Mouse (Mus musculus) olfactory bulb, adult 2 months (tissue): ENCODE data around the gene H13. TPM values are rescaled to one million over a fixed set of nuclear protein-coding genes. Genes with fewer than 3 reads are reported as not detected.
A peak's percentile ranks its signal among the peaks of the same experiment; 100 is the strongest.

Source experiments
- H3K27ac ChIP-seq: fragments of 200-500 bp; 2 replicates; pipeline ENCODE4 v1.5.1; 2012; ENCODE audit warnings: low read depth, low read length; ENCODE audit not compliant: insufficient read depth
- H3K4me1 ChIP-seq: fragments of 200-500 bp; 2 replicates; pipeline ENCODE4 v1.6.1; 2012; ENCODE audit warnings: low read length; ENCODE audit not compliant: control insufficient read depth, insufficient read depth
- H3K4me3 ChIP-seq: fragments of 200-500 bp; 2 replicates; pipeline ENCODE4 v1.5.1; 2012; ENCODE audit warnings: mild to moderate bottlenecking, low read depth, low read length, moderate library complexity; ENCODE audit not compliant: insufficient read depth
- CTCF ChIP-seq: fragments of 200-500 bp; IDR thresholded peaks from 2 replicates; pipeline ENCODE4 v1.5.1; 2012; ENCODE audit warnings: low read depth, mild to moderate bottlenecking, low read length, moderate library complexity; ENCODE audit not compliant: insufficient read depth
- POLR2A ChIP-seq: fragments of 200-500 bp; IDR thresholded peaks from 2 replicates; pipeline ENCODE4 v1.6.1; 2012; ENCODE audit warnings: mild to moderate bottlenecking, low read depth, low read length, moderate library complexity; ENCODE audit not compliant: insufficient read depth
- WGBS: fragments of 180-500 bp; shearing (Covaris S2); methylation state at CpG from one replicate; pipeline ENCODE4 v1.1.7; 2018; 5-methylcytosine and 5-hydroxymethylcytosine counted together
- polyA plus RNA-seq: library from polyadenylated mRNA; stranded (reverse); fragments of >200 nt; gene quantifications from 2 replicates; pipeline ENCODE4 v1.2.4, GENCODE M21; 2012; ENCODE audit warnings: low replicate concordance; ENCODE audit not compliant: missing spikeins, insufficient read depth, insufficient read length

H13 gene
- polyA plus RNA-seq, 1 experiment: not detected

DNA sequence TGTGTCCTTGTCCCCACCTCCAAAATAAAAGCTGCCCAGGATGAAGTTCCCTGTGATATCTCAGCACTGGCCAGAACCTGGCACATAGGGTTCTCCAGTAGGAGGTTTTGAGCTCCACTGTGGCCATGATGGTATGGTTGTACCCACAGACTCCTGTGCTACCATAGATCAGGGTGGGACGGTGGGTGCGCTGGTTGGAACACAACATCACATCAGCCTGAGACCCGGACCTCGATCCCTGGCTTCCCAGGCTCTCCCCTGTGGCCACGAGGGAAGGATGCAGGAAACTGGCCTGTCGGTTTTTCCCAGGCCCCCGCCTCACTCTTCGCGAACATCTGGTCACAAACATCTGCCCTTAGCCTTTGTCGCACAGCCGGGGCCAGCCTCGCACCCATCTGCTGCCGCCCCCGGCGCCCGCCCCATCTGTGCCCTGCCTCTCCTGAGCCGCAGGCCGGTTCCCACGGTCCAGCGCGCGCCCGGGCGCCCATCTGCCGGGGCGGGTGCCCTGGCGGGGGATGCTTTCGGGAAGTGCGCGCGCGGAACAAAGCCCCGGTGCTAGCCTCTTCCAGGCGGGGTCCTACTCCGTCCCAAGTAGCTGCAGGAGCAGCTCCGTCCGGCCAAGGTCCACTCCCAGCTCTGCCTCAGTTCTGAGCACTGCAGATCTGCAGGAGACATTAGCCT, 54.5 kb downstream of the H13 start:
- Histone ChIP-seq H3K4me1 (peaks cover 5% of the 10 kb centered on the region; the same call in 1 of the 2 replicates), H3K27ac (no peak overlapping the region), H3K4me3 (no peak overlapping the region)
- no peak for TF ChIP-seq POLR2A
- WGBS: 19% methylated on average over 37 of the region's 37 CpGs

DNA sequence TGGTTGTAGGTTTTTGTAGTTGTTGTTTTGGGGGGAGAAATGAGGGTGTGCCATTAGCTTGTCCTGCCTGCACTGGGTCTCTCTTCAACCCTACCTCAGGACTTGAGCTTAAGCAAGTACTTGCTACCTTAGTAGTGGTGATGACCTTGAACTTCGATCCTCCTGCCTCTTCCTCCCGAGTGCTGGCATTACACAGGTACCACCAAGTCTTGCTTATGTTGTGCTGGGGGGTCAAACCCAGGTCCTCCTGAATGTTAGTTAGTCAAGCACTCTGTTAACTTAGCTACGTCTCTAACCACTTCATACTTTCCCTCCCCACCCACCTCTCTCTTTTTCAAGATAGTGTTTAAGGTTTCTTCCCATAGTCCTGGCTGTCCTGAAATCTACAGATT, 55.1 kb downstream of the H13 start:
- TF ChIP-seq CTCF: no peak
- no peak for TF ChIP-seq POLR2A
- no peak overlapping the region for H3K27ac ChIP-seq
- no peak overlapping the region for H3K4me3 ChIP-seq
- 84% methylated on average over 3 of the region's 3 CpGs for WGBS
- peaks cover 6% of the 10 kb centered on the region; the same call in 1 of the 2 replicates for H3K4me1 ChIP-seq

DNA sequence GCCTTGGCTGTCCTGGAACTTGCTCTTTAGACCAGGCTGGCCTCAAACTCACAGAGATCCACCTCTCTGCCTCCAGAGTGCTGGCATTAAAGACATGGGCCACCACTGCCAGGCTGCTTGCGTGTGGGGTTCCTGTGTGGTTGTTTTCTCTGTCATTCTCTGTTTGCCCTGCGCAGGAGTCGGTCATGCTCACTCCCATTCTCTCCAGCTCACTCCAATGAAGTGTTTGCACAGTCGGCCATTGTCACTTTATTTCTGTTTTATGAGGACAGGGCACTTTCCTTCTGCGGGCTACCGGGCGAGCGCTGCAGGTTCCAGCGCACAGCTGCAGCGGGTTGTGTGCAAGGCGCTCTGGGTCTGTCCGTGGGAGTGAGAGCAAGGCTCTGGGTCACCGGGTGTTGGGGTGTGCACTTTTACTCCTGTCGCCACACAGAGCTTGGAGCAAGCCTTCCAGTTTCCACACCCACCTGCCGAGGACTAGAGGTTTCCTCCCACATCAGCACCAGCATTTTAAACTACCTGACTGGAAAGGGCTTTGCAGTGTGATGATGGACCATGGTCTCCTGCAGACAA, 56.0 kb downstream of the H13 start:
- WGBS: 88% methylated on average over 15 of the region's 15 CpGs
- Histone ChIP-seq H3K4me1 (peaks cover 9% of the 10 kb centered on the region; the same call in 1 of the 2 replicates), H3K27ac (no peak overlapping the region), H3K4me3 (no peak overlapping the region)
- TF ChIP-seq POLR2A: no peak
- TF ChIP-seq CTCF: no peak

DNA sequence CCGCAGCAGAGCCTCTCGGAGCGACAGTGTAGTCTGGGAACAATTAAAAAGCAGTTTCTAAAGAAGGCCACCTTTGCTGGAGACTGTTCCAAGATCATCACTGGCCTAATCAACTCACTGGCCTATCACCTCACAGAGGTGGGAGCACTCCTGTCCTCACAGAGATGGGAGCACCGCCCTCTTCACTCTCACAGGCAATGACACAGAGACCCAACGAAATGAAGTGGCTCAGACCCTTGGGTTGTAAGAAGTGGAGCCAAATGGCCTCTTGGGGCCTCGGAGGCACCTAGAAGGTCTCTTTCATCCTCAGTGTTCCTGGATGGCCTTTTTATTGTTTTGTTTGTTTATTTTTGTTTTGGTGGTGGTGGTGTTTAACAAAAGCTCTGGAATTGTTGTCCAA, 57.0 kb downstream of the H13 start:
- H3K4me1 ChIP-seq: peaks cover 9% of the 10 kb centered on the region; the same call in 1 of the 2 replicates
- 95% methylated on average over 6 of the region's 6 CpGs for WGBS
- no peak overlapping the region for H3K27ac ChIP-seq
- H3K4me3 ChIP-seq: no peak overlapping the region
- TF ChIP-seq CTCF (no peak), POLR2A (no peak)

DNA sequence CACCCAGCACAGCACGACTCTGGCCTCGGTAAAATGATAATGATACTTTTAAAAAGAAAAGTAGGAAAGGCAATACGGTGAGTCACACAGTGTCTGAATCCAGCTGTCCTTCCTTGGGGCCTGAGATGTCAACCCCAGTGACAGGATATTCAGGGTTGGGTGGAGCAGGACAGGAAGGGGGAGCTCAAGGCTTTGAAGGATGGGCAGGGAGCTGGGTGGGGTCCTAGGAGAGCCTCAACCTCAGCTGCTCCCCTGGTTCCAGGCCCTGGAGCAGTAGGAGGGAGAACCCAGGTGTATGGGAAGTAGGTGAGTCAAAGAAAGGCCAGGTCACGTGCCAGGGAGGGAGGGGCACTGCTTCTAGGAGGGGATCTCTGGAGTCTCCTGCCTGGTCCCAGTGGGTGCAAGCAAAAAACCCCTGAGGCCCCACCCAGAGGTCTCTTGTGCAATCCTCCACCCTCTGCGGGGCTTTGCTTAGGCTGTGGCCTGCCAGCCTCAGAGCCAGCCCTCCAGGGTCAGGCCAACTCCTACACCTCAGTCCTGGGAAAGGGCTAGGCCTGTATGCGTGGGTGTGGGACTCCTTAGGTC, 57.6 kb downstream of the H13 start:
- TF ChIP-seq POLR2A: no peak
- TF ChIP-seq CTCF: no peak
- peaks cover 9% of the 10 kb centered on the region; the same call in 1 of the 2 replicates for H3K4me1 ChIP-seq
- WGBS: 78% methylated on average over 6 of the region's 6 CpGs
- H3K27ac ChIP-seq: no peak overlapping the region
- no peak overlapping the region for H3K4me3 ChIP-seq

DNA sequence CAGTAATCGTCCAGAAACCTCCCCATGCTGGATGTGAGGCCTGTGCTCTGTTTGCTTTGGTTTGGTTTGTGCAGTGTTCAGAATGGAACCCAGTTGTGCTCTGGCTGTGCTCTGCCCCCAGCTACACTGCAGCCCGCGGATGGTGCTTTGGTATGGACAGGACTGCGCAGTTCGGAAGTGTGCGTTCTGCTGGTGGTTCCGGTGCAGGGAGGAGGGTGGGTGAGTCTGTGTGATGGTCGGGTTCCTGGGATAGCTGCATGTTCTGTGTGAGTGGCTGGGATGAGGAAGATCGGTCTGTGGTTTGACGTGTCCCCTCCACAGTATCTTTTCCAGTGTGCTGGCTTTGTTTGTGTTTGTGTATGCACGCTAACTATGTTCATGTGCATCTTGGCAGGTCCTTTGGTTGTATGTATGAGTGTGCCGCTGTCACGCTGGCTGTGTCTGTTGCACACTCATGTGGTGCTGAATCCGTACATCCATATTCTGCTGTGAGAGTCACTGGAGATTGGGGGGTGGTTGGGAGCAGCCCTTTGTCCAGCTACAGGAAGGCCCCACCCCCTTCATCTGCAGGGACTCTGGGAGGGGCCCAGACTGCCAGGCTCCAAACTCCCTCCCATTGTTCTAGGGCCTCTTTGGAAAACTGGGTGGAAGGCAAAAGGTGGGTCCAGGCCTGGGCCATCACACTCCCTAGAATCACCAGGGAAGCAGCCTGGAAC, 58.7 kb downstream of the H13 start:
- Histone ChIP-seq H3K27ac (peak overlapping the region; percentile 45; the same call in 1 of the 2 replicates), H3K4me1 (peaks cover 9% of the 10 kb centered on the region; the same call in 1 of the 2 replicates), H3K4me3 (no peak overlapping the region)
- TF ChIP-seq CTCF (no peak), POLR2A (no peak)
- 89% methylated on average over 14 of the region's 14 CpGs for WGBS

DNA sequence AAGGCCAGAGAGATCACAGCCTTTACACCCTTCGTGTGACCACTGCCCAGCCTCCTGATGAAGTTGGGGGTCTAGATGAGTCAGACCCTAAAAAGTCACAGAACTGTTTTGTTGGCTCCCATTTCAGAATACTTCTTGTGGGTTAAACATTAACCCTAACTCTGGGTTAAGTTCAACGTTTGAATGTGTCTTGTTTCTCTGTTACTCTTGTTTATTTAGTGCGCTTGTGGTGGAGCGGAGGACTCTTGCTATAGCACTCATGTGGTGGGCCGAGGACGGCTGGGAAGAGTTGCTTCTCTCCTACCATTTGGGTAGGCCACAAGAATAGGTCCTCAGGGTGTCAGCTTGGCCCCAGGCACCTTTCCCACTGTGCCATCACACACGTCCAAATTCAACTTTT, 59.3 kb downstream of the H13 start:
- H3K27ac ChIP-seq: 0 out of 2 replicates have a peak overlapping the region, but pooled peaks have one; percentile 28
- 89% methylated on average over 7 of the region's 7 CpGs for WGBS
- H3K4me3 ChIP-seq: no peak overlapping the region
- no peak for TF ChIP-seq CTCF
- no peak for TF ChIP-seq POLR2A
- H3K4me1 ChIP-seq: peaks cover 9% of the 10 kb centered on the region; the same call in 1 of the 2 replicates

DNA sequence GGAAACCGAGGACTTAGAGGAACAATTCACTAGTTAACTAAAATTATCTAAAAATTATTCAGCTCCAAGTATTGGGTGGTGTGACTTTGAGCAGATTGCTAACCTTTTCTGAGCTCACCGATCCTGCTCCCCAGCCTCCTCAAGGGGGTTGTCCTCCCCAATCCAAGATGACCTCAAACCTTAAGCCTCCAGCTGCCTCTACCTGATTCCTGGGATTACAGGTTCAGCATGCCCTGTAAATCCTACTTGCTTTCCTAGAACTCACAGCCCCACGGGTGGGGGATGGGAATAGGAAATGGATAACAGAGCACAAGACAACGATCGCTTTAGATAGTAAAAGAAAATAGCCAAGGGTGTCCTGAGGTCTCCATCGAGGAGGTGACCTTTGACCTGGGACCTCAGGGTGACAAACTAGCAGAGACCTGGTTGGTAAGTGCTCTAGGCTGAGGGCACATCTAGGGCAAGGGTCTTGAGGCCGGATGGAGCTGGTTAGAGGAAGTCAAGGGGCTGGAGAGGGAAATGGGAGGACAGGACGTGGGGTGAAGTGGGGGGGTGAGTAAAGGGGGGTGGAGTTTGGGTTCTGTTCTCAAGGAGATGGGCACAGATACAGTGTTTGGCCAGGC, 59.9 kb downstream of the H13 start:
- no peak overlapping the region for H3K4me3 ChIP-seq
- 77% methylated on average over 8 of the region's 8 CpGs for WGBS
- TF ChIP-seq CTCF: no peak
- no peak for TF ChIP-seq POLR2A
- 0 out of 2 replicates have a peak, but pooled peaks cover 4% of the 10 kb centered on the region for H3K4me1 ChIP-seq
- H3K27ac ChIP-seq: no peak overlapping the region
